Mouse (Mus musculus) stomach, embryonic 15.5 days (tissue): ENCODE data around the gene Hist2h2aa1. TPM values are rescaled to one million over a fixed set of nuclear protein-coding genes. Genes with fewer than 3 reads are reported as not detected.
A peak's percentile ranks its signal among the peaks of the same experiment; 100 is the strongest.
"Not testable (repeated sequence)": the region's sequence is repeated elsewhere in the genome, so short reads cannot be mapped to it uniquely, and the experiment has no call there.

Source experiments
- ATAC-seq: fragments of 200-750 bp; cut with Nextera tagmentation; 2 replicates; pipeline ENCODE4 v1.8.0; 2017; ENCODE audit warnings: low read depth, moderate number of reproducible peaks, moderate TSS enrichment; ENCODE audit not compliant: insufficient read depth, low FRiP score
- H3K27ac ChIP-seq: fragments of 300-500 bp; sonication (generic); 2 replicates; pipeline ENCODE4 v1.5.1; 2015; ENCODE audit warnings: mild to moderate bottlenecking, inconsistent platforms
- H3K27me3 ChIP-seq: fragments of 300-500 bp; sonication (generic); replicated peaks from 2 replicates; pipeline ENCODE4 v1.6.1; 2015; ENCODE audit warnings: inconsistent platforms
- H3K36me3 ChIP-seq: fragments of 300-500 bp; sonication (generic); 2 replicates; pipeline ENCODE4 v1.6.1; 2015; ENCODE audit warnings: inconsistent platforms
- H3K4me1 ChIP-seq: fragments of 300-500 bp; sonication (generic); 2 replicates; pipeline ENCODE4 v1.6.1; 2015; ENCODE audit warnings: inconsistent platforms
- H3K4me2 ChIP-seq: fragments of 300-500 bp; sonication (generic); 2 replicates; pipeline ENCODE4 v1.6.1; 2015; ENCODE audit warnings: mild to moderate bottlenecking, inconsistent platforms
- H3K4me3 ChIP-seq: fragments of 300-500 bp; sonication (generic); replicated peaks from 2 replicates; pipeline ENCODE4 v1.5.1; 2015; ENCODE audit warnings: inconsistent platforms
- H3K9ac ChIP-seq: fragments of 300-500 bp; sonication (generic); 2 replicates; pipeline ENCODE4 v1.6.1; 2015; ENCODE audit warnings: inconsistent platforms
- H3K9me3 ChIP-seq: fragments of 300-500 bp; sonication (generic); 2 replicates; pipeline ENCODE4 v1.6.1; 2016; ENCODE audit warnings: inconsistent platforms
- WGBS: fragments of 180-500 bp; shearing (Covaris S2); methylation state at CpG from one replicate; pipeline ENCODE4 v1.1.7; 2015; 5-methylcytosine and 5-hydroxymethylcytosine counted together
- polyA plus RNA-seq: library from polyadenylated mRNA; unstranded; fragments of >200 nt; fragmentation: Nextera tagmentation; extraction: Ambion mirVana; gene quantifications from 2 replicates; pipeline ENCODE4 v1.2.1, GENCODE M21; 2015

Gene Hist2h2aa1
- polyA plus RNA-seq, 1 experiment from 2014 or later, result 23.0 TPM

GRCm38 (mm10) chr3:96246018-96246417 lies 721 bp downstream of the Hist2h2aa1 start:
- Histone ChIP-seq H3K4me1 (peaks cover 20% of the 10 kb centered on the region; the same call in 1 of the 2 replicates), H3K4me3 (peak overlapping the region; percentile 35; the same call in 1 of the 2 replicates), H3K27ac (peak overlapping the region; percentile 73; the same call in 1 of the 2 replicates)
- not testable (repeated sequence) for H3K9me3 ChIP-seq, H3K27me3 ChIP-seq, H3K4me2 ChIP-seq, H3K36me3 ChIP-seq, H3K9ac ChIP-seq, ATAC-seq
- WGBS, result 0% methylated on average over 12 of the region's 21 CpGs

- not testable (repeated sequence) for H3K9me3 ChIP-seq, H3K36me3 ChIP-seq, H3K27me3 ChIP-seq
- Histone ChIP-seq H3K4me1 (peaks cover 22% of the 10 kb centered on the region; the same call in 1 of the 2 replicates), H3K4me2 (peak within 1 kb of the TSS; percentile 51), H3K9ac (peak within 1 kb of the TSS; percentile 39; the same call in 1 of the 2 replicates), H3K27ac (peak within 1 kb of the TSS; percentile 73; the same call in 1 of the 2 replicates), H3K4me3 (peak within 1 kb of the TSS; percentile 44)
- peak; percentile 91 for ATAC-seq
- WGBS, result no CpG with 5 or more reads among the region's 47 CpGs
Measured at GRCm38 (mm10) chr3:96246427-96246856, 1.1 kb downstream of the Hist2h2aa1 start, which contains the start of gene Hist2h3c1. Gene Hist2h3c1 (plus strand): TSS chr3:96246685.

GRCm38 (mm10) chr3:96247356-96248140 lies 2.3 kb downstream of the Hist2h2aa1 start:
- H3K27ac ChIP-seq, result peak overlapping the region; percentile 72; the same call in 1 of the 2 replicates
- WGBS, result 3% methylated on average over 11 of the region's 11 CpGs
- peak overlapping the region; percentile 39; the same call in 1 of the 2 replicates for H3K9ac ChIP-seq

GRCm38 (mm10) chr3:96248141-96249033 lies 3.1 kb downstream of the Hist2h2aa1 start:
- no peaks in the 10 kb centered on the region for H3K9me3 ChIP-seq
- no peak for ATAC-seq
- H3K4me3 ChIP-seq, result peak overlapping the region; percentile 44
- H3K4me2 ChIP-seq, result peak overlapping the region; percentile 51
- no peaks in the 10 kb centered on the region for H3K27me3 ChIP-seq
- H3K4me1 ChIP-seq, result peaks cover 18% of the 10 kb centered on the region; the same call in 1 of the 2 replicates
- no peak overlapping the region; the same call in 1 of the 2 replicates for H3K9ac ChIP-seq
- peak overlapping the region; percentile 5; the same call in 1 of the 2 replicates for H3K27ac ChIP-seq
- H3K36me3 ChIP-seq, result no peaks in the 10 kb centered on the region
- 34% methylated on average over 6 of the region's 6 CpGs for whole genome bisulfite sequencing

More at GRCm38 (mm10) chr3:96247356-96248140, 2.3 kb downstream of the Hist2h2aa1 start:
- Histone ChIP-seq H3K4me3 (peak overlapping the region; percentile 44), H3K4me2 (peak overlapping the region; percentile 51), H3K36me3 (no peaks in the 10 kb centered on the region), H3K27me3 (no peaks in the 10 kb centered on the region), H3K4me1 (peaks cover 22% of the 10 kb centered on the region; the same call in 1 of the 2 replicates), H3K9me3 (no peaks in the 10 kb centered on the region)
- ATAC-seq, result no peak

- whole genome bisulfite sequencing, result 38% methylated on average over 4 of the region's 4 CpGs
- Histone ChIP-seq H3K9ac (no peak overlapping the region), H3K27me3 (no peaks in the 10 kb centered on the region), H3K4me2 (peak overlapping the region; percentile 51; the same call in 1 of the 2 replicates), H3K36me3 (no peaks in the 10 kb centered on the region), H3K9me3 (no peaks in the 10 kb centered on the region), H3K4me3 (no peak overlapping the region; the same call in 1 of the 2 replicates), H3K4me1 (peaks cover 14% of the 10 kb centered on the region; the same call in 1 of the 2 replicates), H3K27ac (no peak overlapping the region)
- no peak for ATAC-seq
Measured at GRCm38 (mm10) chr3:96249034-96249345, 3.7 kb downstream of the Hist2h2aa1 start.

- H3K4me2 ChIP-seq, result no peak overlapping the region
- H3K4me3 ChIP-seq, result no peak overlapping the region
- H3K4me1 ChIP-seq, result peaks cover 9% of the 10 kb centered on the region; the same call in 1 of the 2 replicates
- no peaks in the 10 kb centered on the region for H3K9me3 ChIP-seq
- H3K36me3 ChIP-seq, result no peaks in the 10 kb centered on the region
- H3K9ac ChIP-seq, result no peak overlapping the region
- H3K27me3 ChIP-seq, result no peaks in the 10 kb centered on the region
- no peak overlapping the region for H3K27ac ChIP-seq
- WGBS, result 68% methylated on average over 3 of the region's 3 CpGs
- no peak for ATAC-seq
Measured at GRCm38 (mm10) chr3:96250890-96251289, 5.6 kb downstream of the Hist2h2aa1 start.

- no peak for ATAC-seq
- Histone ChIP-seq H3K4me2 (no peak overlapping the region), H3K4me3 (no peak overlapping the region), H3K27ac (no peak overlapping the region), H3K9me3 (no peaks in the 10 kb centered on the region), H3K9ac (no peak overlapping the region), H3K36me3 (no peaks in the 10 kb centered on the region), H3K27me3 (no peaks in the 10 kb centered on the region), H3K4me1 (peaks cover 14% of the 10 kb centered on the region; the same call in 1 of the 2 replicates)
- 88% methylated on average over 3 of the region's 3 CpGs for WGBS
Measured at GRCm38 (mm10) chr3:96251787-96252186, 6.5 kb downstream of the Hist2h2aa1 start.

- peak; percentile 71; the same call in 1 of the 2 replicates for ATAC-seq
- Histone ChIP-seq H3K27ac (no peak overlapping the region), H3K4me2 (no peak overlapping the region), H3K4me3 (no peak overlapping the region), H3K4me1 (peaks cover 10% of the 10 kb centered on the region; the same call in 1 of the 2 replicates), H3K27me3 (no peaks in the 10 kb centered on the region), H3K9ac (no peak overlapping the region), H3K36me3 (no peaks in the 10 kb centered on the region), H3K9me3 (no peaks in the 10 kb centered on the region)
- WGBS, result 36% methylated on average over 10 of the region's 10 CpGs
Measured at GRCm38 (mm10) chr3:96254683-96255355, 9.5 kb downstream of the Hist2h2aa1 start.

GRCm38 (mm10) chr3:96255926-96256593 lies 10.8 kb downstream of the Hist2h2aa1 start:
- Histone ChIP-seq H3K9me3 (no peaks in the 10 kb centered on the region), H3K9ac (no peak overlapping the region), H3K36me3 (no peaks in the 10 kb centered on the region), H3K4me2 (no peak overlapping the region), H3K27me3 (no peaks in the 10 kb centered on the region), H3K4me1 (peaks cover 6% of the 10 kb centered on the region; the same call in 1 of the 2 replicates), H3K4me3 (no peak overlapping the region), H3K27ac (peak overlapping the region; percentile 49; the same call in 1 of the 2 replicates)
- no peak for ATAC-seq
- WGBS, result 52% methylated on average over 5 of the region's 5 CpGs

- Histone ChIP-seq H3K4me2 (no peak overlapping the region), H3K27ac (no peak overlapping the region), H3K9ac (no peak overlapping the region), H3K27me3 (no peaks in the 10 kb centered on the region), H3K4me3 (no peak overlapping the region), H3K4me1 (peaks cover 10% of the 10 kb centered on the region), H3K36me3 (no peaks in the 10 kb centered on the region), H3K9me3 (no peaks in the 10 kb centered on the region)
- no peak for ATAC-seq
- 63% methylated on average over 3 of the region's 3 CpGs for WGBS
Measured at GRCm38 (mm10) chr3:96257190-96257589, 11.9 kb downstream of the Hist2h2aa1 start.

- Histone ChIP-seq H3K9ac (no peak overlapping the region), H3K27ac (no peak overlapping the region), H3K4me2 (no peak overlapping the region), H3K4me3 (no peak overlapping the region), H3K36me3 (no peaks in the 10 kb centered on the region), H3K4me1 (peaks cover 15% of the 10 kb centered on the region), H3K27me3 (no peaks in the 10 kb centered on the region), H3K9me3 (no peaks in the 10 kb centered on the region)
- no peak for ATAC-seq
- WGBS, result 91% methylated on average over 5 of the region's 5 CpGs
Measured at GRCm38 (mm10) chr3:96260220-96260619, 14.9 kb downstream of the Hist2h2aa1 start.
